Mouse (Mus musculus) cerebellum, adult 9-10 months (tissue): ENCODE results near the gene Pdcd11.

Experiments
- DNase-seq: peaks from one replicate; pipeline ENCODE4 v3.0.0; 2022

Gene Pdcd11

GRCm38 (mm10) chr19:47175472-47175871 lies 84.9 kb downstream of the Pdcd11 start:
- DNase-seq = peak; percentile 10

- DNase-seq = peak; percentile 39
Observed at GRCm38 (mm10) chr19:47176916-47177505, 86.4 kb downstream of the Pdcd11 start.

- DNase-seq = peak; percentile 87
Observed at GRCm38 (mm10) chr19:47178001-47178400, 87.4 kb downstream of the Pdcd11 start.

- DNase-seq = peak; percentile 79
Observed at GRCm38 (mm10) chr19:47178431-47179271, 88.1 kb downstream of the Pdcd11 start, which contains the start of gene Neurl1a. Gene Neurl1a, plus strand, starts transcription at chr19:47178820.

- peak; percentile 75 for DNase-seq
Observed at GRCm38 (mm10) chr19:47179272-47179809, 88.8 kb downstream of the Pdcd11 start.

- peak; percentile 51 for DNase-seq
Observed at GRCm38 (mm10) chr19:47180011-47180410, 89.4 kb downstream of the Pdcd11 start.
